Mouse (Mus musculus) naive thymus-derived CD4-positive, alpha-beta T cell, adult 5 months (primary cell): ENCODE measurements around the gene Mrpl9. TPM values are rescaled to one million over a fixed set of nuclear protein-coding genes. Genes with fewer than 3 reads are reported as not detected.

Experiments
- polyA plus RNA-seq: library from polyadenylated mRNA; unstranded; fragments of 100-300 nt; shearing (Covaris generic); gene quantifications from one replicate; pipeline ENCODE4 v1.2.1, GENCODE M21; 2017

The Mrpl9 gene
- polyA plus RNA-seq, result 113 TPM

DNA sequence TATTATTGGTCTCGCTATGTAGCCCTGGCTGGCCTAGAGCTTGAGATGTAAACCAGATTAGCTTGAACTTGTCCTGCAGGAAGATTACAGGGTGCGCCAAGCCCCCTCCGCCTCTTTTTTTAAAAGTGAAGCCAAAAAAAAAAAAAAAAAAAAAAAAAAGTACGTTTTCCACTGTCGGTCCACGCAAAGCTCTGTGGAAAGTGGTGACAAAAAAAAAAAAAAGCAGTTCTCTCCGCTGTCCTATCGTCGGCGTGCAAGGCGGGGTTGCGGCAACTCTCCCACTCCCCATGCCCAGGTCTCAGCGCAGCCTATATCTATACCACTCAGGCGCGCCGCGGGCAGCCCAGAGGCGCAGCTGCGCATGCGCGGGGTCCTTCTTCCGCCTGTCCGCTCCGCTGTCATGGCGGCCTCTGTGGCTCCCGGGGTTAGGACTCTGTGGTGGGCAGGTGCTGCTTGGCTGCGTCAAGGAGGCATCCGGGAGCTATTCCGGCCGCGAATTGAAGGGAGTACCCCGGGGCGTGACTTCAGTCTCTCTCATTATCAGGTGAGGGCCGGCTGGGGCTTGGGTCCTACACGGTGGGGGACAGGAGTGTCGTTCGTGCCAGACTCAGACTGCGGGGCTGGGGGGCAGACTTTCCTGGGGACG lies at the start of gene Mrpl9:
Mrpl9 (plus strand) TSS at position 368 of the 646 bp plus-strand sequence.

GRCm38 (mm10) chr3:94398217-94398616 lies 44.9 kb upstream of the Mrpl9 start, which contains the start of gene Lingo4:
Lingo4 (plus strand) TSS chr3:94398517.

GRCm38 (mm10) chr3:94413031-94413679 lies 30.0 kb upstream of the Mrpl9 start, which contains the start of gene Tdrkh:
Tdrkh (plus strand) TSS chr3:94413273.

GRCm38 (mm10) chr3:94443597-94443964 lies 463 bp downstream of the Mrpl9 start, which contains the start of gene Oaz3:
Oaz3 (minus strand) TSS chr3:94443915.

DNA sequence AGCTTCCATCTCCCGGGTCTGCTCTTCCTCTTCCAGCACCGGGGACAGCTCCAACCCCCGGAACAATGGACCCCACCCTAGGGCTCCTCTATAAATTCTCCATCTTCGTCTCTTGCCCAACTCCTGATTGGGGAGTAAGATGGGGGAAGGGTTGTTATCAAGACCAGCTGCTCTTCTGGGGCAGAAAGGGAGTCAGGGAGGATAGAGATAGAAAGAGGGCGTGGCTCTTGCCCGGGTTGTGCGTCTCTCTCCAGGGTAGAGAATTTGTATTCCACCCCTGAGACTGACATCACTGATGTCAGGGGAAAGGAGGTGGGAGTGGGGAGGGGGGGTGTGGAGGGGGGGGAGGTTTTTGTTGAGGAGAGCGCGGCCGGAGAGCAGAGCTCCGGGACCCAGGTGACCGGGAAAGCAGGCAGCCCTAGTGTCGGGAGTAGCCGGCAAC lies 34.9 kb downstream of the Mrpl9 start, which contains the start of gene Celf3:
Celf3 (plus strand) TSS at position 315 of the 442 bp plus-strand sequence.

GRCm38 (mm10) chr3:94480291-94480884 lies 37.3 kb downstream of the Mrpl9 start, which contains the start of gene Riiad1:
Riiad1 (minus strand) TSS chr3:94480341.

Other genes with a start within 250 kb of the Mrpl9 start
- not detected for gene Gm5286, start 246.6 kb upstream of the Mrpl9 start, polyA plus RNA-seq
- gene Gm4778, start 179.3 kb upstream of the Mrpl9 start, polyA plus RNA-seq, result not detected
- gene Them4, start 133.2 kb upstream of the Mrpl9 start, polyA plus RNA-seq, result 7.0 TPM
- gene Them5, start 101.2 kb upstream of the Mrpl9 start, polyA plus RNA-seq, result not detected
- not detected for gene C2cd4d, start 80.9 kb upstream of the Mrpl9 start, polyA plus RNA-seq
- gene Rorc, start 70.5 kb upstream of the Mrpl9 start, polyA plus RNA-seq, result 0.35 TPM
- gene Lingo4, start 44.8 kb upstream of the Mrpl9 start, polyA plus RNA-seq, result 0.09 TPM
- gene Tdrkh, start 30.0 kb upstream of the Mrpl9 start, polyA plus RNA-seq, result 5.1 TPM
- 2.5 TPM for gene Oaz3, start 597 bp downstream of the Mrpl9 start, polyA plus RNA-seq
- gene Celf3, start 35.0 kb downstream of the Mrpl9 start, polyA plus RNA-seq, result 0.31 TPM
- not detected for gene Riiad1, start 37.0 kb downstream of the Mrpl9 start, polyA plus RNA-seq
- gene Snx27, start 139.4 kb downstream of the Mrpl9 start, polyA plus RNA-seq, result 21.4 TPM
- not detected for gene Gm10972, start 199.8 kb downstream of the Mrpl9 start, polyA plus RNA-seq
- gene Tuft1, start 215.6 kb downstream of the Mrpl9 start, polyA plus RNA-seq, result 5.8 TPM